Mouse (Mus musculus): ENCODE results near the gene Tnfrsf19.
A peak's percentile ranks its signal among the peaks of the same experiment; 100 is the strongest.

DNA sequence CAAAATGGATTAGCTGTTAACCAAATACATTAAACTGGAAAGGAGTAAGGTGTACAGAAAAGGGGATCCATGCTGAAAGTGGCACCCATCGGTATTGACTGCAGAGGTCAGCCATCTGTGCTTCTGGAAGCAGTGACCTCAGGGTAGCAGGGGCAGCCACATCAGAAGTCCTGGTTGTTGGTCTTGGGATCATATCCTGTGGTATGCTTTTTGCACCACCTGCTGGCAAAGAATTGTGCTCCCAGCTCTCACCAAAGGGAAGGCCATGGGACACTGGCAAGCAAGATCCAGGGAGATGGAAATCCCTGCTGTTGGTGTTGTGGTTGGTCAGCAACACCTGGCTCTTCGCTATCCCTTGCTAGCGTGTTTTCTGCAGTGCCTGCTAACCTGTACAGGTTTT is 39.0 kb upstream of the Tnfrsf19 start:
- TF ChIP-seq CTCF (IDR thresholded peaks at IDR 0.05; ENCODE audit: borderline replicate concordance, insufficient read depth, low read depth, low read length) (peak; percentile 42), POLR2A (IDR thresholded peaks at IDR 0.05; ENCODE audit: borderline replicate concordance, insufficient read depth, low read length) (no peak)
